In the genomic region with DNA sequence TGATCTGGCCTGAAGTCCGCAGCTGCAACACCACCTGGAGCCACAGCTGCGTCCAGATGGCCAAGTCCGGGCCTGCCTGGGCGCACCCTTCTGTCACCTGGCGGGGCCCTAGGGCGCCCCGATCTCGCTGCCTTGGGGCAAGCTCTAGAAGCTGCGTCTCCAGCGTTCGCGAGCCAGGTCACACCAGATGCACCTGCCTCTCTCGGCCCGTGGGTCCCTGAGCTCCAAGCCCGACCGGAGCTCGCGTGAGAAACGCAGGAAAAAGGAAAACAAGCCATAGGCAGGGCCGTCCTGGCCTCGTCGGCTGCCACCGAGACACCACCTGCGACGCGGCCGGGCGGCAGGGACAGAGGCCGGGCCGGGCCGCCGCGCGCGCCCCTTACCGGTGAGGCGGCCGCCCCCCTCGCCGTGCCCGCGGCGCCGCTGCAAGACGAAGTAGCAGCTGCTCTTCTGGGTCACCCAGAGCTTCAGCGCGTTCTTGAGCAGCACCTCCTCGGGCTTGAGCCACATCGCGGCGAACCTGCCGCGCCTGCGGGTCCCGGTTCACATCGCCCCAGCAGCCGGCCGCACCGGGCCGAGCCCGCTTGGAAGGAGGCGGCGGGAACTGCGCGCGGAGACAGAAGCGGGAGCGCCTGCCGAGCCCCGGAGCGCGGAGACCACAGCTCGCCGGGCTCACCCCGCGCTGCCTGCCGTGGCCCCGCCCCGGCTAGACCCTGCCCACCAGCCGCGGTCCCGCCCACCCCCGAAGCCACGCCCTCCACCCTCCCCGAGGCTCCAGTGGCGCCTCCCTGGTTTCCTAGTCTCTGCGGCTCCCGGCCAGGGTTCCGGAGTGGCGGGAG, we compare ENCODE assay signal across 1 mouse cellular context.
TF ChIP-seq lines count a peak whose summit lies in the region.

A gene (minus strand): TSS at position 699 of the 839 bp plus-strand sequence.

TF ChIP-seq in MEL, 35 proteins besides CTCF, POLR2A, EP300 and RAD21 (continued from another document):
- TF ChIP-seq POLR2AphosphoS5 (IDR thresholded peaks at IDR 0.05; ENCODE audit: borderline replicate concordance, low read depth, low read length) (no peak), BHLHE40 (IDR thresholded peaks at IDR 0.05; ENCODE audit: borderline replicate concordance, low read depth, low read length) (0 out of 2 replicates have a peak, but pooled peaks have one; percentile 11), USF2 (IDR thresholded peaks at IDR 0.05; ENCODE audit: borderline replicate concordance in 1 of 2, insufficient read depth in 1 of 2, low read depth in 1 of 2, low read length in 2 of 2) (no peak), CHD2 (IDR thresholded peaks at IDR 0.05; ENCODE audit: low read length) (no peak), SMC3 (IDR thresholded peaks at IDR 0.05; ENCODE audit: low read depth, low read length) (no peak), ZC3H11A (IDR thresholded peaks at IDR 0.05; ENCODE audit: low read depth, low read length) (no peak), E2F4 (IDR thresholded peaks at IDR 0.05; ENCODE audit: borderline replicate concordance, low read depth, low read length) (no peak), JUND (IDR thresholded peaks at IDR 0.05; ENCODE audit: low read depth, low read length) (no peak), NELFE (IDR thresholded peaks at IDR 0.05; ENCODE audit: low read depth, low read length) (peak; percentile 81), KAT2A (conservative IDR thresholded peaks at IDR 0.05; ENCODE audit: low read depth, low read length) (no peak), POLR2AphosphoS2 (IDR thresholded peaks at IDR 0.05; ENCODE audit: low read length) (peak; percentile 76; the same call in 1 of the 2 replicates), RCOR1 (IDR thresholded peaks at IDR 0.05; ENCODE audit: low read depth, low read length) (no peak), GABPA (IDR thresholded peaks at IDR 0.05; ENCODE audit: low read depth, low read length) (no peak), MAFK (IDR thresholded peaks at IDR 0.05; ENCODE audit: borderline replicate concordance, low read depth, low read length) (no peak), SIN3A (IDR thresholded peaks at IDR 0.05; ENCODE audit: low read length) (peak; percentile 51), HCFC1 (IDR thresholded peaks at IDR 0.05; ENCODE audit: low read depth, low read length) (peak; percentile 45; the same call in 1 of the 2 replicates), UBTF (IDR thresholded peaks at IDR 0.05; ENCODE audit: borderline replicate concordance, insufficient read depth, low read depth, low read length) (no peak), USF1 (IDR thresholded peaks at IDR 0.05; ENCODE audit: low read depth, low read length) (peak; percentile 22; the same call in 1 of the 2 replicates), TAL1 (IDR thresholded peaks at IDR 0.05; ENCODE audit: low read length) (no peak), MYC (IDR thresholded peaks at IDR 0.05; ENCODE audit: low read depth, low read length) (no peak), MXI1 (IDR thresholded peaks at IDR 0.05; ENCODE audit: low read depth, low read length) (peak; percentile 48; the same call in 1 of the 2 replicates), ETS1 (IDR thresholded peaks at IDR 0.05; ENCODE audit: low read depth, low read length) (no peak), ELF1 (IDR thresholded peaks at IDR 0.05; ENCODE audit: low read depth, low read length) (no peak), ZMIZ1 (IDR thresholded peaks at IDR 0.05; ENCODE audit: low read depth, low read length) (peak; percentile 93), CHD1 (IDR thresholded peaks at IDR 0.05; ENCODE audit: low read depth, low read length) (no peak), ZNF384 (IDR thresholded peaks at IDR 0.05; ENCODE audit: low read depth, low read length) (no peak), MAZ (IDR thresholded peaks at IDR 0.05; ENCODE audit: low read depth, low read length) (0 out of 2 replicates have a peak, but pooled peaks have one; percentile 50)
